Mouse (Mus musculus) neutrophil, adult 5-6 weeks (primary cell): ENCODE measurements around the gene Olfr618. TPM values are rescaled to one million over a fixed set of nuclear protein-coding genes. Genes with fewer than 3 reads are reported as not detected.
"Not testable (repeated sequence)": the region's sequence is repeated elsewhere in the genome, so short reads cannot be mapped to it uniquely, and the experiment has no call there.

ENCODE experiments used
- ATAC-seq: fragments of 151-379, 151-347 bp; 2 replicates; pipeline ENCODE4 v1.8.0; 2017; ENCODE audit warnings: mild to moderate bottlenecking, moderate TSS enrichment; ENCODE audit not compliant: insufficient number of reproducible peaks, poor library complexity, low FRiP score, severe bottlenecking; ENCODE audit errors: extremely low read depth
- total RNA-seq: library from RNA; stranded (forward); fragments of 200-1000 nt; gene quantifications from 2 replicates; pipeline ENCODE4 v1.2.3, GENCODE M21; 2017

The Olfr618 gene
- not detected in 2 replicates for total RNA-seq

- no peak for ATAC-seq
Observed at GRCm38 (mm10) chr7:103589803-103590202, at the start of gene Olfr618. Gene Olfr618 (plus strand): TSS chr7:103590103.

- ATAC-seq = not testable (repeated sequence)
Observed at GRCm38 (mm10) chr7:103542617-103543016, 47.3 kb upstream of the Olfr618 start, which contains the start of gene Olfr612. Gene Olfr612 (minus strand): TSS chr7:103542717.

- no peak for ATAC-seq
Observed at GRCm38 (mm10) chr7:103547774-103548173, 42.1 kb upstream of the Olfr618 start, which contains the start of gene Olfr613. Gene Olfr613 (plus strand): TSS chr7:103548074.

- no peak for ATAC-seq
Observed at GRCm38 (mm10) chr7:103555779-103556178, 34.1 kb upstream of the Olfr618 start, which contains the start of gene Olfr615. Gene Olfr615 (plus strand): TSS chr7:103556079.

- no peak for ATAC-seq
Observed at GRCm38 (mm10) chr7:103569043-103569442, 20.9 kb upstream of the Olfr618 start, which contains the start of gene Olfr616. Gene Olfr616 (minus strand): TSS chr7:103569143.

GRCm38 (mm10) chr7:103572761-103573160 lies 17.1 kb upstream of the Olfr618 start, which contains the start of gene Olfr617:
Gene Olfr617 (plus strand): TSS chr7:103573061.
- ATAC-seq = no peak

GRCm38 (mm10) chr7:103600275-103600674 lies 10.4 kb downstream of the Olfr618 start, which contains the start of gene Olfr619:
Gene Olfr619 (plus strand): TSS chr7:103600575.
- no peak for ATAC-seq

- no peak for ATAC-seq
Observed at GRCm38 (mm10) chr7:103607425-103607824, 17.5 kb downstream of the Olfr618 start.

- ATAC-seq = no peak
Observed at GRCm38 (mm10) chr7:103612434-103612833, 22.5 kb downstream of the Olfr618 start, which contains the start of gene Olfr620. Gene Olfr620 (minus strand): TSS chr7:103612534.

GRCm38 (mm10) chr7:103636795-103637194 lies 46.9 kb downstream of the Olfr618 start:
- no peak for ATAC-seq

GRCm38 (mm10) chr7:103642602-103643001 lies 52.7 kb downstream of the Olfr618 start, which contains the start of gene Olfr622:
Gene Olfr622 (minus strand): TSS chr7:103642702.
- ATAC-seq = no peak

- ATAC-seq = no peak
Observed at GRCm38 (mm10) chr7:103644070-103644469, 54.2 kb downstream of the Olfr618 start.

Other genes with a start within 250 kb of the Olfr618 start
- 0.23 TPM in 1 of 2 replicates, not detected in the other for gene Olfr600, start 240.4 kb upstream of the Olfr618 start, total RNA-seq
- gene Olfr601, start 227.4 kb upstream of the Olfr618 start, total RNA-seq = not detected in 2 replicates
- gene Olfr603, start 203.9 kb upstream of the Olfr618 start, total RNA-seq = not detected in 2 replicates
- not detected in 2 replicates for gene Usp17lc, start 175.0 kb upstream of the Olfr618 start, total RNA-seq
- gene Olfr605, start 144.7 kb upstream of the Olfr618 start, total RNA-seq = not detected in 2 replicates
- gene Olfr606, start 141.1 kb upstream of the Olfr618 start, total RNA-seq = not detected in 2 replicates
- not detected in 2 replicates for gene Olfr607, start 126.0 kb upstream of the Olfr618 start, total RNA-seq
- gene Olfr608, start 120.2 kb upstream of the Olfr618 start, total RNA-seq = not detected in 2 replicates
- 0.12 TPM in 1 of 2 replicates, not detected in the other for gene Olfr609, start 92.0 kb upstream of the Olfr618 start, total RNA-seq
- gene Olfr610, start 78.0 kb upstream of the Olfr618 start, total RNA-seq = not detected in 2 replicates
- not detected in 2 replicates for gene Olfr611, start 69.3 kb upstream of the Olfr618 start, total RNA-seq
- not detected in 2 replicates for gene Olfr612, start 47.4 kb upstream of the Olfr618 start, total RNA-seq
- not detected in 2 replicates for gene Olfr613, start 42.0 kb upstream of the Olfr618 start, total RNA-seq
- not detected in 2 replicates for gene Olfr615, start 34.0 kb upstream of the Olfr618 start, total RNA-seq
- gene Olfr616, start 21.0 kb upstream of the Olfr618 start, total RNA-seq = not detected in 2 replicates
- not detected in 2 replicates for gene Olfr617, start 17.0 kb upstream of the Olfr618 start, total RNA-seq
- not detected in 2 replicates for gene Olfr619, start 10.5 kb downstream of the Olfr618 start, total RNA-seq
- 0.25 TPM in 1 of 2 replicates, not detected in the other for gene Olfr620, start 22.4 kb downstream of the Olfr618 start, total RNA-seq
- not detected in 2 replicates for gene Olfr622, start 52.6 kb downstream of the Olfr618 start, total RNA-seq
- gene Olfr623, start 73.6 kb downstream of the Olfr618 start, total RNA-seq = not detected in 2 replicates
- gene Olfr624, start 81.1 kb downstream of the Olfr618 start, total RNA-seq = 0.12 TPM in 1 of 2 replicates, not detected in the other
- not detected in 2 replicates for gene Olfr625-ps1, start 92.6 kb downstream of the Olfr618 start, total RNA-seq
- gene Olfr243, start 124.6 kb downstream of the Olfr618 start, total RNA-seq = 0.12 TPM in 1 of 2 replicates, not detected in the other
- not detected in 2 replicates for gene Olfr628, start 140.3 kb downstream of the Olfr618 start, total RNA-seq
- not detected in 2 replicates for gene Olfr629, start 154.8 kb downstream of the Olfr618 start, total RNA-seq
- gene Olfr630, start 167.2 kb downstream of the Olfr618 start, total RNA-seq = not detected in 2 replicates
- 0.23 TPM in 1 of 2 replicates, not detected in the other for gene Olfr69, start 181.5 kb downstream of the Olfr618 start, total RNA-seq
- gene Olfr68, start 189.6 kb downstream of the Olfr618 start, total RNA-seq = not detected in 2 replicates
- not detected in 2 replicates for gene Olfr67, start 201.7 kb downstream of the Olfr618 start, total RNA-seq
- 1,968 and 2,313 TPM in 2 replicates for gene Hbb-bt, start 223.9 kb downstream of the Olfr618 start, total RNA-seq
- gene Hbb-bs, start 238.0 kb downstream of the Olfr618 start, total RNA-seq = 10,177 and 10,178 TPM in 2 replicates